In genomic region chr5:130221316-130221715, GRCm38 (mm10) we compare ENCODE assay signal across 8 mouse cellular contexts. TPM values are rescaled to one million over a fixed set of nuclear protein-coding genes. Genes with fewer than 3 reads are reported as not detected.
A peak's percentile ranks its signal among the peaks of the same experiment; 100 is the strongest.
DNase-seq lines count a peak whose midpoint lies in the region; ATAC-seq and TF ChIP-seq lines count a peak whose summit lies in the region.

No protein-coding gene starts in this region.

- peak overlapping the region; percentile 82 for H3K27ac ChIP-seq in heart, postnatal 0 days (ENCODE audit: low read depth)
- no peak overlapping the region for H3K27ac ChIP-seq in embryonic facial prominence, embryonic 12.5 days
- H3K27ac ChIP-seq in kidney, postnatal 0 days = peak overlapping the region; percentile 86
- H3K27ac ChIP-seq in neural tube, embryonic 12.5 days = no peak overlapping the region

- H3K27me3 ChIP-seq in heart, postnatal 0 days (ENCODE audit: control insufficient read depth, insufficient read depth, low read length) = no peaks in the 10 kb centered on the region
- no peaks in the 10 kb centered on the region for H3K27me3 ChIP-seq in embryonic facial prominence, embryonic 12.5 days
- no peaks in the 10 kb centered on the region for H3K27me3 ChIP-seq in kidney, postnatal 0 days (ENCODE audit: insufficient read depth, low read length)
- H3K27me3 ChIP-seq in neural tube, embryonic 12.5 days (replicated peaks) = no peaks in the 10 kb centered on the region

- no peaks in the 10 kb centered on the region for H3K9me3 ChIP-seq in heart, postnatal 0 days (replicated peaks; ENCODE audit: control insufficient read depth, low read length)
- H3K9me3 ChIP-seq in embryonic facial prominence, embryonic 12.5 days = no peaks in the 10 kb centered on the region
- H3K9me3 ChIP-seq in kidney, postnatal 0 days (replicated peaks; ENCODE audit: low read length) = no peaks in the 10 kb centered on the region
- H3K9me3 ChIP-seq in neural tube, embryonic 12.5 days = no peaks in the 10 kb centered on the region

- intact Hi-C loops in heart, postnatal 25 days (cut with DNase I) = loop anchor here (5.0 kb wide), 1 partner anchor 219 kb away; the partner anchor contains the start of gene Gusb

- TF ChIP-seq EP300 in heart, postnatal 0 days (IDR thresholded peaks at IDR 0.05; ENCODE audit: low read depth) = no peak

- TF ChIP-seq CTCF in heart, postnatal 0 days (IDR thresholded peaks at IDR 0.05; ENCODE audit: low read depth) = no peak
- no peak for TF ChIP-seq CTCF in kidney, postnatal 0 days (IDR thresholded peaks at IDR 0.05; ENCODE audit: low read depth)

- peak overlapping the region; percentile 76 for H3K4me2 ChIP-seq in heart, postnatal 0 days (ENCODE audit: low read depth, low read length)
- H3K4me2 ChIP-seq in embryonic facial prominence, embryonic 12.5 days (replicated peaks) = peak overlapping the region; percentile 70
- H3K4me2 ChIP-seq in kidney, postnatal 0 days (ENCODE audit: low read length) = peak overlapping the region; percentile 69
- peak overlapping the region; percentile 70 for H3K4me2 ChIP-seq in neural tube, embryonic 12.5 days (replicated peaks)

- peak overlapping the region; percentile 87 for H3K9ac ChIP-seq in heart, postnatal 0 days (replicated peaks; ENCODE audit: low read depth, low read length)
- H3K9ac ChIP-seq in embryonic facial prominence, embryonic 12.5 days = no peak overlapping the region
- H3K9ac ChIP-seq in kidney, postnatal 0 days (ENCODE audit: low read depth, low read length) = peak overlapping the region; percentile 95; the same call in 1 of the 2 replicates
- H3K9ac ChIP-seq in neural tube, embryonic 12.5 days = peak overlapping the region; percentile 98; the same call in 1 of the 2 replicates

- no peak for DNase-seq in heart, postnatal 0 days (ENCODE audit: low spot score)
- no peak for DNase-seq in heart, postnatal 25 days (ENCODE audit: low spot score)
- no peak for DNase-seq in kidney, postnatal 0 days (ENCODE audit: low spot score)
- DNase-seq in adrenal gland, postnatal 14 days = no peak
- no peak for DNase-seq in layer of hippocampus, postnatal 14 days (ENCODE audit: low spot score in 2 of 2)
- DNase-seq in lung, postnatal 10 days = no peak

- WGBS in heart, postnatal 0 days = 51% methylated on average over 2 of the region's 2 CpGs
- 49% methylated on average over 2 of the region's 2 CpGs for WGBS in embryonic facial prominence, embryonic 12.5 days
- WGBS in kidney, postnatal 0 days = 45% methylated on average over 2 of the region's 2 CpGs
- 52% methylated on average over 2 of the region's 2 CpGs for WGBS in neural tube, embryonic 12.5 days

- H3K4me3 ChIP-seq in heart, postnatal 0 days (ENCODE audit: low read depth, low read length) = peak overlapping the region; percentile 89
- peak overlapping the region; percentile 99 for H3K4me3 ChIP-seq in embryonic facial prominence, embryonic 12.5 days
- H3K4me3 ChIP-seq in kidney, postnatal 0 days (replicated peaks; ENCODE audit: low read depth, low read length) = peak overlapping the region; percentile 98
- H3K4me3 ChIP-seq in neural tube, embryonic 12.5 days = peak overlapping the region; percentile 99; the same call in 1 of the 2 replicates

- ATAC-seq in heart, postnatal 0 days (ENCODE audit: insufficient read depth, low read depth) = no peak
- no peak for ATAC-seq in embryonic facial prominence, embryonic 12.5 days (ENCODE audit: insufficient number of reproducible peaks, insufficient read depth, low FRiP score, low TSS enrichment)
- no peak for ATAC-seq in kidney, postnatal 0 days (replicated peaks; ENCODE audit: low FRiP score, low read depth)
- no peak for ATAC-seq in neural tube, embryonic 12.5 days (ENCODE audit: low FRiP score, low read depth)

- 0 out of 2 replicates have a peak, but pooled peaks cover 11% of the 10 kb centered on the region for H3K36me3 ChIP-seq in heart, postnatal 0 days (replicated peaks; ENCODE audit: control insufficient read depth, insufficient read depth, low read length)
- peaks cover 3% of the 10 kb centered on the region; the same call in 1 of the 2 replicates for H3K36me3 ChIP-seq in embryonic facial prominence, embryonic 12.5 days
- H3K36me3 ChIP-seq in kidney, postnatal 0 days (ENCODE audit: insufficient read depth, low read length) = no peaks in the 10 kb centered on the region
- H3K36me3 ChIP-seq in neural tube, embryonic 12.5 days = no peaks in the 10 kb centered on the region

- peaks cover 20% of the 10 kb centered on the region for H3K4me1 ChIP-seq in heart, postnatal 0 days (ENCODE audit: control insufficient read depth, insufficient read depth)
- peaks cover 14% of the 10 kb centered on the region for H3K4me1 ChIP-seq in embryonic facial prominence, embryonic 12.5 days
- H3K4me1 ChIP-seq in kidney, postnatal 0 days (replicated peaks; ENCODE audit: insufficient read depth, low read length) = peaks cover 10% of the 10 kb centered on the region; the same call in 1 of the 2 replicates
- peaks cover 13% of the 10 kb centered on the region for H3K4me1 ChIP-seq in neural tube, embryonic 12.5 days

RNA-seq across cellular contexts. Expression of gene Tmem248, which starts 4.4 kb away (rescaled TPM):
- total RNA-seq in heart, postnatal 0 days (2014; rRNA removed; ENCODE audit: low replicate concordance) = 31.9 and 38.1 TPM in 2 replicates
- polyA plus RNA-seq in heart, postnatal 0 days (2015; fragmentation: Nextera tagmentation; extraction: Ambion mirVana) = 23.9 and 24.5 TPM in 2 replicates
- total RNA-seq in heart, postnatal 25 days (2021) = 10 to 100 TPM; 32.8 to 33.6 TPM
- polyA plus RNA-seq in embryonic facial prominence, embryonic 12.5 days (2016; fragmentation: Nextera tagmentation; extraction: Ambion mirVana) = 37.6 and 38.2 TPM in 2 replicates
- 33.6 and 41.1 TPM in 2 replicates for polyA plus RNA-seq in kidney, postnatal 0 days (2015; fragmentation: Nextera tagmentation; extraction: Ambion mirVana)
- polyA plus RNA-seq in neural tube, embryonic 12.5 days (2016; fragmentation: Nextera tagmentation; extraction: Ambion mirVana) = 30.7 and 31.6 TPM in 2 replicates
- total RNA-seq in adrenal gland, postnatal 14 days (2021) = 46.4 and 51.7 TPM in 2 replicates
- 10 to 100 TPM; 32.5 to 32.6 TPM for total RNA-seq in layer of hippocampus, postnatal 14 days (2021)

RNA-seq across cellular contexts. Expression of gene Sbds, which starts 34.0 kb away (rescaled TPM):
- total RNA-seq in heart, postnatal 0 days (2014; rRNA removed; ENCODE audit: low replicate concordance) = 8.6 and 15.7 TPM in 2 replicates
- 56.9 and 57.6 TPM in 2 replicates for polyA plus RNA-seq in heart, postnatal 0 days (2015; fragmentation: Nextera tagmentation; extraction: Ambion mirVana)
- total RNA-seq in heart, postnatal 25 days (2021) = 10 to 100 TPM; 39.2 to 43.9 TPM
- 67.2 and 67.7 TPM in 2 replicates for polyA plus RNA-seq in embryonic facial prominence, embryonic 12.5 days (2016; fragmentation: Nextera tagmentation; extraction: Ambion mirVana)
- 78.5 and 78.6 TPM in 2 replicates for polyA plus RNA-seq in kidney, postnatal 0 days (2015; fragmentation: Nextera tagmentation; extraction: Ambion mirVana)
- polyA plus RNA-seq in neural tube, embryonic 12.5 days (2016; fragmentation: Nextera tagmentation; extraction: Ambion mirVana) = 75.5 and 76.7 TPM in 2 replicates
- 77.1 and 87.0 TPM in 2 replicates for total RNA-seq in adrenal gland, postnatal 14 days (2021)
- total RNA-seq in layer of hippocampus, postnatal 14 days (2021) = 10 to 100 TPM; 61.8 to 62.4 TPM

RNA-seq across cellular contexts. Expression of gene Tyw1, which starts 34.1 kb away (rescaled TPM):
- 7.0 and 18.9 TPM in 2 replicates for total RNA-seq in heart, postnatal 0 days (2014; rRNA removed; ENCODE audit: low replicate concordance)
- 11.1 and 11.6 TPM in 2 replicates for polyA plus RNA-seq in heart, postnatal 0 days (2015; fragmentation: Nextera tagmentation; extraction: Ambion mirVana)
- total RNA-seq in heart, postnatal 25 days (2021) = 1 to 10 TPM; 7.7 to 7.9 TPM
- polyA plus RNA-seq in embryonic facial prominence, embryonic 12.5 days (2016; fragmentation: Nextera tagmentation; extraction: Ambion mirVana) = 29.8 and 30.4 TPM in 2 replicates
- polyA plus RNA-seq in kidney, postnatal 0 days (2015; fragmentation: Nextera tagmentation; extraction: Ambion mirVana) = 20.8 and 24.6 TPM in 2 replicates
- 27.7 and 29.5 TPM in 2 replicates for polyA plus RNA-seq in neural tube, embryonic 12.5 days (2016; fragmentation: Nextera tagmentation; extraction: Ambion mirVana)
- 23.7 and 24.4 TPM in 2 replicates for total RNA-seq in adrenal gland, postnatal 14 days (2021)
- 10 to 100 TPM; 17.3 to 18.0 TPM for total RNA-seq in layer of hippocampus, postnatal 14 days (2021)

RNA-seq across cellular contexts. Expression of gene Rabgef1, which starts 49.7 kb away (rescaled TPM):
- 4.6 and 17.5 TPM in 2 replicates for total RNA-seq in heart, postnatal 0 days (2014; rRNA removed; ENCODE audit: low replicate concordance)
- polyA plus RNA-seq in heart, postnatal 0 days (2015; fragmentation: Nextera tagmentation; extraction: Ambion mirVana) = 16.7 and 19.8 TPM in 2 replicates
- 10 to 100 TPM; 18.5 to 20.2 TPM for total RNA-seq in heart, postnatal 25 days (2021)
- 26.3 and 30.3 TPM in 2 replicates for polyA plus RNA-seq in embryonic facial prominence, embryonic 12.5 days (2016; fragmentation: Nextera tagmentation; extraction: Ambion mirVana)
- 28.1 and 31.8 TPM in 2 replicates for polyA plus RNA-seq in kidney, postnatal 0 days (2015; fragmentation: Nextera tagmentation; extraction: Ambion mirVana)
- polyA plus RNA-seq in neural tube, embryonic 12.5 days (2016; fragmentation: Nextera tagmentation; extraction: Ambion mirVana) = 34.3 and 35.2 TPM in 2 replicates
- total RNA-seq in adrenal gland, postnatal 14 days (2021) = 40.6 and 42.7 TPM in 2 replicates
- 10 to 100 TPM; 34.3 to 38.7 TPM for total RNA-seq in layer of hippocampus, postnatal 14 days (2021)

Comparison
In these comparisons a context has a peak if more than half of its experiments do, and no peak if none do; other contexts are left out.
1. H3K27ac ChIP-seq: peak in heart, postnatal 0 days (single experiment) and kidney, postnatal 0 days (single experiment); none in embryonic facial prominence, embryonic 12.5 days (single experiment) and neural tube, embryonic 12.5 days (single experiment).
2. Peak in every context shown above with its lines, with median percentiles within 50 percentile points of each other: H3K4me2 ChIP-seq and H3K4me3 ChIP-seq.